Mouse (Mus musculus) c-Kit-positive CD71-negative TER-119-negative erythroid progenitor cells, embryonic 14.5 days (primary cell): ENCODE data around the gene Nol3.

Source experiments
- DNase-seq: peaks from one replicate; pipeline ENCODE4 v3.0.0-alpha.2; 2013; ENCODE audit warnings: low read depth

Nol3 gene

DNA sequence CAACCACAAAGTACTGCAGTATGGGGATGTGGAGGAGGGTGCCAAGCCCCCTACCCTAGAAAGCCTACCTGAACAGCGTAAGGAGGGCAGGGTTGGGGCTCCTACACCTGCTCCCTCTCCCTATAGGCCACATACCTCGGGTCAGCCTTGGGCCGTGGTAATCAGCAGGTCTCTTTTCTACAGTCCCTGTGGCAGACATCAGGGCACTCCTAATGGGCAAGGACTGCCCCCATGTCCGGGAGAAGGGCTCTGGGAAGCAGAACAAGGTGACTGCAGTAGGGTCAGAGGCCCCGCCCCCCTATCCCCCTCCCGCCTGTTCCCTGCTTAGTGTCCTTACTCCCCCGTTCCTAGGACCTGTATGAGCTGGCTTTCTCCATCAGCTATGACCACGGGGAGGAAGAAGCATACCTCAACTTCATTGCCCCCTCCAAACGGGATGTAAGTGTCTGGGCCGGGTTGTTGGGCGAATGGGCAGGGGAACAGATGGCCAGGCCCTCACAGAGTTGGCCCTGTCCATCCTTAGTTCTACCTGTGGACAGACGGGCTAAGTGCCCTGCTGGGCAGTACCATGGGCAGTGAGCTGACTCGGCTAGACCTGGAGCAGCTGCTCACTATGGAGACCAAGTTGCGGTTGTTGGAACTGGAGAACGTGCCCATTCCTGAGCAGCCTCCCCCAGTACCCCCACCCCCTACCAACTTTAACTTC is 33.4 kb downstream of the Nol3 start:
- DNase-seq, result no peak

DNA sequence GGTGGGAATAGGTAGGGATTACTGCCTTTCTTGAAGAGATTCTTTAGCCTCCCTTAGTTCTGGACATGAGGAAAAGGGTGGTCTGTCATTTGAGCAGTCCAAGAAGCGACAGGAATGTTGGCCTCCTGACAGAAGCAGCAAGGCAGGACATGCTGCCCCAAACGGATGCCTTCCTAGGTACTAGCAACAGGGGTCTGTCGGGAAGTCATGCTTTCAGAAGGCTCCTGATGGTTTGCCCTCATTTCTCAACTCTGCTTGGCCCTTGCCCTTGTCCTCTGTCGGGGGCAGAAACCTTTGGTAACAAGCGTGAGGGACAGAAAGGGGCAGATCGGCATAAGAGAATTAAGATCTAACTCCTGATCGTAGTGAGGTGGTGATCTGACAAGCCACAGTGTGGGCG is 34.2 kb downstream of the Nol3 start:
- no peak for DNase-seq

DNA sequence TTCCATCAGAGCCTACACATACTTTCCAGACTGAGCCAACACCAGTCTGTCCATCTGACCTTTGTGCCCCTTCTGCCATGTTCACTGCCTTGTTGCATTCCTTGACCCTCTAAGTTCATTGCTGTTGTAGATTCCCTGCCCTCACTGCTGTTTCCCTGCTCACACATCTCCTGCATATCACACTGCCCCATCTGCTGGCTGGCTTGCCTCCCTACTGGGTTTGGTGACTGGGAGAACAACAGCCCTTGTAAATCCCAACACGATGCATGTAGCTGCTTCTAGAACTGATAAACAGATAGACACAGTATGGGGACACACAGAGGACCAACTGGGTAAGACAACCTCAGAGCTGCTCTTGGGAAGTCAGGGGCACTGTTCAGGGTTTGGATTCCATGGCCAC is 35.8 kb downstream of the Nol3 start:
- DNase-seq, result no peak

DNA sequence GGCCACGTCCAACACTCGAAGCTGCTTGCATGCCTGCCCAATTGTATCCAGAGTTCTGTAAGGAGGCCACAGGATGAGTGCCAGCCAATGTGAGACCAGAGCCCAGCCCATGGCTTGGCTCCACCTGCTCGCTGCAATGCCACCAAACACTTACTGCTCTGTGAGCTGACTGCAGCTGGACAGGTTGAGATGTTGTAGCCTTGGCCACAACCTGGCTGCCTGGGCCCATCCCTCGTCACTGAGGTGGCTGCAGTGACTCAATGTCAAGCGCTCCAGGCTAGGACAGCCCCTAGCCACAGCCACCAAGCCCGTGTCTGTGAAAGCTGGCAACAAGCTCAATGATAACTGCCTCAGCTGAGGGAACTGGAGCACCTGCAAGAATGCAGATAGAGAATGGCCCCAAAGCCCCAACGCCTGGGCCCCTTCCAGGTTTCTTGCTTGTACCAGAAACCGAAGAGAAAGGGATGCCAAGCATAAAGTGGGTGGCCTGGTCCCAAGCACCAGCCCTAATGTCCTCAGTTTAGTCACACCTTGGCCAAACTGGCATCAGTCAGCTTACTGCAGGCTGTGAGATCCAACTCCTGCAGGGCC is 37.0 kb downstream of the Nol3 start:
- DNase-seq, result no peak

DNA sequence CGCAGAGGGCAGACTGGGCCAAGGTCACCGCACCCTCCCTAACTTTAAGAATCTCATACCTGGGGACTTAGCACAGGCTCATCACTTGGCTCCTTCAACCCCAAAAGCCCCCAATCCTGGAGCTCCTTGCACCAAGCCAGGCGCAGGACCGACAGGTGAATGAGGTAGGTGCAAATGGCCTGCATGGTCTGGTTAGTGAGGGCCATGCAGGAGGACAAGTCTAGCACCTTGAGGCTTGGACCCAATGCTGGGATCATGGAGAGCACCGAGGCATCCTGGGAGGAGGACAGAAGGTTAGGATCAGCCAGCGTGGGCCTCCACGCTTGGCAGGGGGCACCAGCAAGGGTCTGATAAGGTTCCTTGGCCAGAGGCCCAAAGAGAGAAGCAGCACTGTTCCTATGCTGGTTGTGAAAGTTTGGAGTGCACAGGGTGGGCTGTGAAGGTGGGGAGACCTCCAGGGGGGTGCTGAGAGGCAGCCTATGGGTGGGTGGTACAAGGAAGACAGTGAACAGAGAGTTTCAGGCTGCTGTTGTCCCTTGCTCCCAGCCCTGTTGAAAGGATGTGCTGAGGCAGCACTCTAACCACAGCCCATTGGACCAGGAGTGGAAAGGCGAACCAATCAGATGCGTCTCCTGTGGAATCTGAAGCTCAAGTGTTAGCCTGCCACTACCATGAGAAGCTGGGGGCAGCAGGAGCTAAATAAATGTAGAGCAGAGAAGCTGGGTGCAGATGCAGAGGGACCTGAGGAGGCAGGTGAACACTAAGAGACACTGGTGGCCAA is 37.9 kb downstream of the Nol3 start:
- no peak for DNase-seq

DNA sequence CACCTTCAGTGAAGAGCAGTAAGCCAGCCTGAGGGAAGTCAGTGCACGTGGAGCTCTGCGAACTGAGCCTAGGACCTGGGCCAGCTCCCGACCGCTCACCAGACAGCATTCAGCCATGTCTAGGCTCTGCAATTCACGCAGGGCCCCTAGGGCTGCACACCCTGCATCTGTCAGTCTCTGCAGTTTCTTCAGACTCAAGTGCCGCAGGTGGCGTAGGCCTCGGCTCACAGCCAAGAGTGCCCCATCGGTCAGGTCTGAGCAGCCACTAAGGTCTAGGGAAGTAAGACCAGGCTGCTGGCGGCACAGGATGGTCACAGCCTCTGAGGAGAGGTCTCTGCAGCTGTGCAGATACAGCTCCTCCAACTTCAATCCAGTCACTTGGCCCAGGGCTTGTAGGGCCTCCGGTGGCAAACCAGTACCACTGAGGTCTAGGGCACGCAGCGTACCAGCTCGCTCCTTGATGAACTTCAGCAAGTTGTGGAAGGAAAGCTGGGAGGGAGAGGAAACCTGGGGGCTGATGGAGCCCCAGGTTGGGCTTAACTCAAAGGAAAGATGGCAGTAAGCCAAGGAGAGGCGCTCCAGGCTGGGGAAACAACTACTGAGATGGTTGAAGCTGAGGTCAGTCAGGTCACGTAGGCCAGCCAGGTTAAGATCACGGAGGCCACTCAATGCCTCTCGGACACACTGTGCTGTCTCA is 39.3 kb downstream of the Nol3 start:
- DNase-seq, result no peak

DNA sequence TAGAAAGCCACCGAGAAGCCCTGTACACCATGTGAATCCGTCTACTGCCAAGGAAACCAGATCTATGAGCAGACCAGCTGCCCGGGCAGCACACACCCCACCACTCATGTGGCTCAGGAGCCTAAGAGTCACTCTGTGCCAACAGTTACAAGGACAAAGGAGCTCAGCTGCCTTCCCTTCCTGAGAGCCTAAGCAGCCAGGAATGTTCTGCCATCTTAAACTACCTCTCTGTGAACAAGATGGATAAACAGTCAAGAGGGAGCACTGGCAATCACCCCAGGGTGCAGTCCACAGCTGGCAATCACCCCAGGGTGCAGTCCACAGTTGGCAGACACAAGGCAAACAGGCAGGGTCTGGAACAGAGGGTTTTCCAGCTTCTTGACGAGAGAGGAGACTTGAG is 42.0 kb downstream of the Nol3 start:
- DNase-seq, result no peak

DNA sequence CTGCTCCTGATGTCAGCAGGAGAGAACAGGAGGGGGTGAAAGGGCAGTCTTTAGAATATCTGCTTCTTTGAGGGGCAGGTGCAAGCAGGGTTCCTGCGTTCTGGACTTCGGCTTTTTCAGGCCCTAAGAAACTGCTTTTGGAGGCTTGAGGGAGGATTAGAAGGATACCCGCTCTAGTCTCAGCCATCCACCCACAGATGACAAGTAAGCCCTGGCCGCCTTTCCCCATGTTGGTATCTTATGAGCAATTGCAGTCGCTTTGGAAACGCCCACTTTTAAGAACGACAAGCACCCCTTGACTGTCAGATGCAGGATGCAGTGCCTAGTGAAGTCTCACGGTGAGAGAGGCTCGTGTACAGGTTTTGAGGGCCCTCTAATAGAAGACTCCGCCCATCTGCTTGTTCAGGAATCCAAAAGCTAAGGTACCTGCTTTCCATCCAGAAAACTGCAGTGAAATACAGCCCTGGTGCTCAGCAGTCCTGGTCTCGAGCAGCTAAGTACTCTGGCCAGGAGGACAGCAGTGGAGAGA is 42.8 kb downstream of the Nol3 start:
- no peak for DNase-seq

DNA sequence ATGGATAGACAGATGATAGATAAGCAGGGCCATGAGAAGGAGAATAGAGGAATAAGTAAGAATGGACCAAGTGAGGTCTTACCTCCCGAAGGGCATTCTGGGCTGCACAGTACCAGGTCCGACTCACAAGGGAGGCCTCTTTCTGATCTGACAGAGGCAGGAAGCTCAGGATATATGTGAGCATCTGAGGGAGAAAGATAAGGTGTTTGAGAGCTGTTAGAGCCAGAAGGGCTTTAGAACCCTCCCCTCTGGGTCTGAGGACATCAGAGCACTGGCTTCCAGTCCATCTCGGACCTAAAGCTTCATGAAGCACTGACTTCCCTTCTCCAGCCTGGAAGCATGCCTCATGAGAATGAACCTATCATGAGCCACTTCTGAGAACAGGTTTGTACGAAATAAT is 47.2 kb downstream of the Nol3 start:
- no peak for DNase-seq

DNA sequence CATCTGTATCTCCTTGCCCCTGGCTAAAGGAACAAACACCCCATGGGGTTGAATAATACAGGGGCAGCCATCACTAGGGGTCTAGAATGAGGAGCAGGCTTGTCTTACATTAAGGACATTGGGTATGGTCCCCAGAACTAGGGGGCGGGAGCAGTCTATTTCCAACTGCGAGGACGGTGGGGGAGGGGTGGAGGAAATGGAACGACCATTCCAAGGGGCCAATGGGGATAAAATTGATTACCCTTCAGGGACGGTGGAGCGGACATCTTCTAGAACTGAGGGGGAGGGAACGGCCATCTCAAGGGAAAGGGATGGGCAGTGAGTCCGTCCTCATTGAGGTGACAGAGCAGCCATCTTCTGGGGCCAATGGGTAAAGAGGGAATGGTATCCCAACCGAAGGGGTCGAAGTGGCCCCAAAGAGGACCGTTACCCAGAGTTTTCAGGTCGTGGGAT is 49.7 kb downstream of the Nol3 start:
- DNase-seq, result no peak

DNA sequence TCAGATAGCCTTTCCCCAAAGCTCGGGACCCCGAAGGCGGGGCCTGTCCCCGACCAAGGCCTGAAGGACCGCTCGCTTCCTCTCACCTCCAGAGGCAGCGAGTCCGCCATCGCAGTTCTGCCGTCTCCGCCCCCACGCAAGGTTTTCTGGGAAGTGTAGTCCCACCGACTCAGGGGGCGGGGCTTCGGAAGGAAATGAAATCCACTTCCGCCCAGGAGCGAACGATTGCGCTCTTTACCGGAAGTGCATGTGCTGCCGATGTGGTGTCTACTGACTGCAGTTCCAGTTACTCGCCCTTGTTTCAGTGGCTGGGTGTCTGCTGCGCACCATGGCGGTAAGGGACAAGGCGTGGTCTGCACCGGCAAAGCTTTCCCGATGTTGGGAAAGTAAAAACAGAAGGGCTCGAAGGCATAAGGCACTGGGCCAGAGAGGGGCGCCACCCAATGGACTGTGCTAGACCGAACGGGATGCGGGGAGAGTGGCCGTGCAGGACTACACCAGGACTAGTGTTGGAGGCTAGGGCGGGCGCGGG is 50.3 kb downstream of the Nol3 start, which contains the start of the genes Lrrc29 and Tmem208:
Gene Lrrc29 (minus strand): TSS at position 138 of the 532 bp plus-strand sequence.
Gene Tmem208 (plus strand): TSS at position 214 of the 532 bp plus-strand sequence.
- DNase-seq, result peak; percentile 94

DNA sequence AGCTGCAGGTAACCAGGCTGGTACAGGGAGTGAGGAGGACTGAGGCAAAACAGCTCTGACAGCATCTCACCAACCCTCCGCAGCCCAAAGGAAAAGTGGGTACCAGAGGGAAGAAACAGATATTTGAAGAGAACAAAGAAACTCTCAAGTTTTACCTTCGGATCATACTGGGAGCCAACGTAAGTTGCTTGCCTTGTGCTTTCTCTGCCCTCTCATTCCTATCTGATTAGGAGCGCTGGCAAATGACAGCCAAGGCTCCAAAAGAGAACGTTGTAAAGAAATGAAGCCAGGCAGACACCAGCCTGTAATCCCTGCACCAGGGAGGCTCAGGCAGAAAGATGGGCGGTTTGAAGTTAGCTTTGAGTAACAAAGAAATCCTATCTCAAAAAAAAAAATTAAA is 51.0 kb downstream of the Nol3 start:
- DNase-seq, result no peak

DNA sequence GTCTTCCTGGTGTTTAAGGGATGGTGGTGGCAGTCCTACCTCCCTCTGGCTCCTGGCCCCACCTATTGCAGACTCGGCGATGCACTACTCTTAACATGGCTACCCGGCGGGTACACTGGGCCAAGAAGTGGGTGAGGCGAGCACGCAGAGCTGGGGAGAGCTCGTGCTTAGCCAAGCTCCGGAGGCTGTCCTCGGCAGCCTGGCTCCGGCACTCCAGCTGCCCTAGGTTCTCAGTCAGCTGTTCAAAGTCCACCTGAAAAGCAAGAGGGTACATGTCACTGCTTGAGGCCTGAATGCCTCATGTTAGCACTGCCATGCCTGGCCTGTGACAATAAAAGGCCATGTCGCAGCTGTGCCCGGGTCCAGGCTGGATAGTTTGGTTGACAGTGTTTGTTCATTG is 54.4 kb downstream of the Nol3 start:
- DNase-seq, result no peak

DNA sequence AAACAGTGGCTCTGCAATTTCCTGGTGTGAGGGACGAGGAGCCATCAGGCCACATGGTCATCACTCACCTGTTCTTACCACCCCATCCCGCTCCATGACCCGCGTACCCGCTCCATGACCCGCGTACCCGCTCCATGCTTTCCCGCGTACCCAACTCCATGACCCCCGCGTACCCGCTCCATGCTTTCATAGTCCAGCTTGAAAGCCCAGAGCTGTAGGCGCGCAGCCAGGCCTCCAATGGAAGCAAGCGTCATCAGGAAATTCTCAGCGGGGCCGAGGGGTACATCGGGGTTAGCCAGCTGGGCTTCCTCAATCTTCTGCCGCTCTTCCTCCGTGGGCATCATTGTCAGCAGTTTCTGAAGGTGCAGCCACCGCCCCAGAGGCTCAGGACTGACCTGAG is 55.5 kb downstream of the Nol3 start:
- DNase-seq, result no peak
